Mouse (Mus musculus) megakaryocyte, adult 5-6 weeks (primary cell): ENCODE measurements at regions not wholly inside any gene's neighbourhood (a gene's known extent, or its start where the extent isn't known, plus 50 kb on each side); places are given as distances from the start of the nearest gene placed in this dataset.
A peak's percentile ranks its signal among the peaks of the same experiment; 100 is the strongest.

ENCODE experiments used
- ATAC-seq: 2 replicates; pipeline ENCODE4 v1.8.0; 2016; ENCODE audit warnings: mild to moderate bottlenecking, inconsistent platforms; ENCODE audit not compliant: poor library complexity, severe bottlenecking

DNA sequence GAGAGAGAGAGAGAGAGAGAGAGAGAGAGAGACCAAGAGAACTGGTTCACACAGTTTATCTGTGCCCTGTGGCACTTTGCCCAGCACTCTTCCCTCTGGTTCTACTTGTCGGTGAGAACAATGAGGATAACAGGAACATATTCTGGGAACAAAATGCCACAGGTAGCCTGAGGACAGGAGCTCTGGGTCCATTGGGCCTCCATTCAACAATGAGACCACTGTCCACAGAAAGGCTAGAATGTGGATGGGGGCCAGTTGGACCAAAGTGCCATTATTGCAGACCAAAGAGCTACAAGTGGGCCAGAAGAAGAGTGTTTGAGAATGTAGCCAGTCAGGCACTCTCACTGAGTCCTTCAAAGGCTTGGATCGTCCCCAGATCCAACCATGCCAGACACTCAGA is 600.2 kb upstream of the A1bg start:
- ATAC-seq, result no peak

DNA sequence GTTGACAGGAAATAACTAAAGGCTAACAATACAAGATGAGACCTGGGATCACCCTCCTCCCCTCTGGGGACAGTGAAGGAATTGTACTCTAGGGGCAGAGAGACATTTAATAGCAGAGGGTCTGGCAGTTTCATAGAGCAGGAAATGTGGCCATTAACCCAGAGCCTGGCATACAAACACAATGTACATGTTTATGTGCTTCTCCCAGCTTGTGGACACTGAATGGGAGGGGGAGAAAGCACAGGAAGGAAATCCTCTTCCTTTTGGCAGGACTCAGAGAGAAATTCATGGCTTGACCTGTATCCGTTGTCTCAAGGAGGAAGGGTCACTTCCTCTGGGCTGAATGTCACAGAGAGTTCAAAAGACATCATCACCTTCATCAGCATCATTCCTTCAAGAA is 594.5 kb upstream of the A1bg start:
- ATAC-seq, result no peak

DNA sequence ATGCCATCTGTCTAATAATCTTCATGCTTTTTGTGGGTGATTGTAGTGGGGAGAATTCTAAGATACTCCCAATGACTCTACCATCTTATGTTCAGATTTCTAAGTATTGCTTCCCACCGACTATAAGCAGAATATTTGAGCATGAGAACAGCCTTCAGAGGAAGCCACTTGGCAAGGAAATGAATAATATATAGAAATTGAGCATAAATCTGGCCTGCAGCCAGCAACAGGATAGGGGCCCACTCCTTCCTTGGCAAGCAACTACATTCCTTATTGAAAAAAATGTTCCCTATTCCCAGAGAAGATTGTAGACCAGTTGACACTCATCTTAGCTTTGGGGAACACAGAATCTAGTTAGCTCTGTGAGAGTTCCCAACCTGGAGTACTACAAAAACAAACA is 591.5 kb upstream of the A1bg start:
- no peak for ATAC-seq

DNA sequence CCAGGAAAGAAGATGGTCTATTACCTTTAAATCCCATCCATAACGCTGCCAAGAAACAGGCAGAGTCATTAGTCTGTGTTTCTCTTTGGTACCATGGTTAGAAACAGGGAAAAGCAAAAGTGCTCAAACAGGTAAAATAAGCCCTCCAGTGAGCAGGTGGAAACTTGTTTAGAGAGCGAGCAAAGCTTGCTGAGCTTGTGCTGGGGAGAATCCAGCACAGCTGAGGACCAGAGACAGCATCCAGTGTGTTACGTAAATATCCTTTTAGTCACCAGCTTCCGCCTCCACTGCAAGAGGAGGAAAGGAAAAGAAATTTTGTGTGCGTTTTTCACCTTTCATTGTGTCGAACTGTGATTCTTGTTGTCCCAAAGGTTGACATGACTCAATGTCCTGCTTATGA is 586.0 kb upstream of the A1bg start:
- ATAC-seq, result no peak

DNA sequence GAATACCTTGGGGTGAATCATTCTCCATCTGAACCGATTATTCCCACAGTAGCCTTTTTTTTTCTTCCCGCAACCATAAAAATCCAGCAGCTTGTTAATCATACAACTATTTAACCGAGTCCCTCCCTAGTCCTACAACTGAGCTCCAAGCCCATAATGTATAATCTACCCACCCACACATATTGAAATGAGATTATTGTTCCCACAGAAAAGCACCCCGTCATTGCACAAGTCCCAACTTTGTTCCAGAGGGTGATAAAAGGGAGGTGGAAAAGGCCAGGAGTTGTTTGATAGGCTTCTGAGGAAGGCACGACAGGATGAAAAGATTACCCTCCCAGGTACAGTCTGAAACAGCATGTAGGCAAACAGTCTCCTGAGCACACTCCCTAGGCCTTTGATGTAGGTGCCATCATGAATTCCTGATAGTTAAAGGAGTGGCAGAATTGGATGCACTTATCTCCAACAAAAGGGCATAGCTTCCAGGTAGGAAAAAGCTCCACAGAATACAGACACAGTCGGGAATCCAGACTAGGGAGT is 583.6 kb upstream of the A1bg start:
- no peak for ATAC-seq

DNA sequence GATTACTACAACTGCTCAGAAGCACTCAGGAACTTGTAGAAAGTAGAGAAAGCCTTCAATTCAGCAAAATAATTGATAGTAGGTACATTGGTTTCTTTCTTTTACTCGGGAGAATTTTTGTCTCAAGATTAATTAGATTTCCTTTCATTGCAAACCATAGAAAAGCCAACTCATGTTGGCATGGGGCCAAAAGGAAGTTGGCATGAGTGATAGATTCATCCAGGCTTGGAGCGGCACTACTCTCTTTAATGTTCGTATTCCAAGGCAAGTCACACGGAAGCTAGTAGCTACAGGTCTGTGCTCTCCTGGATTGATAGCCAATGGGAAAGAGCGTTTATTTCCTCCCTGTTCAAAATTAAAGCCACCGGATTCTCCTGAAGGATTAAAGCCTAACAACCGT is 580.6 kb upstream of the A1bg start:
- no peak for ATAC-seq

DNA sequence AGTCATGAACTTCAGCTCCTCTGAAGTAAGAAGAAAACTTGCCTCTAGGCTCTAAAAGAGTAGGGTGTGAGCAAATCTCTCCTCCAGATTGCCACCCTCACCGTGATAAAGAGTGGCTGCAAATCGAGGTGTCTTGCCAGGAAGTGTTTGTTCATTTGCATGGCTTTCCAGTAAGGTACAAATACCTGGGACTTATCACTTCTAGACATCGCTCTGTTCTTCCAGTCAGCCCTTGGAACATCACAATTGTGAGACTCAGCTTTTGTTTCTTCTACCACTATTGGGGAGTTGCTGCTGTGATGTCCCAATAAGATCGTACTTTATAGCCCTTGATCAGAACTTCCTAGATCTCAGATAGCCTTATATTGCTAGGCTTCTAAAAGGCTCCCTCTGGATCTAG is 566.9 kb upstream of the A1bg start:
- no peak for ATAC-seq

DNA sequence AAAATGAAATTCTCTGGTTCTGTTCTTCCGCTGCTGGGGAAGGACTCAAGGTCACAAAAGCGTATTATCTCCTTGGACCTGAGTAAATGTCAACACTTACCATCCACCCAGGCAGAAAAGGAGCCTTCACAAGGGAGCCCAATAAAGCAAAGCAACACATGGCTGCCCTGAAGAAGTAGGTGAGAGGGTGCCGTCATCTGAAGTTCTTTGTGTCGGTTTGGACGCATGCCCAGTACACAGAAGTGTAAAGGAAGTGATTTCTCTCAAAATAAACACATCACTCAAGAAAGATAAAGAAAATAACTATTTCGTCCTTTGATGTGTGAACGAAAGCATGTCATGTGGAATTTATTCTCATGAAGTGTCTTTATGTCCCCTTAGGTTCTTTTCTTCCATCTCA is 559.0 kb upstream of the A1bg start:
- no peak for ATAC-seq

DNA sequence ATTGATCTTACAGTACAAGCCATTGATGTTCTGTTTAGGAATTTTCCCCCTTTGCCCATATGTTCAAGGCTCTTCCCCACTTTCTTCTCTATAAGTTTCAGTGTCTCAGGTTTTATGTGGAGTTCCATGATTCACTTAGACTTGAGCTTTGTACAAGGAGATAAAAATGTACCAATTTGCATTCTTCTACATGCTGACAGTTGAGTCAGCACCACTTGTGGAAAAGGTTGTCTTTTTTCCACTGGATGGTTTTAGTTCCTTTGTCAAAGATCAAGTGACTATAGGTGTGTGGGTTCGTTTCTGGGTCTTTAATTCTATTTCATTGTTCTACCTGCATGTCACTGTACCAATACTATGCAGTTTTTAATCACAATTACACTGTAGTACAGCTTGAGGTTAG is 551.1 kb upstream of the A1bg start:
- ATAC-seq, result no peak

DNA sequence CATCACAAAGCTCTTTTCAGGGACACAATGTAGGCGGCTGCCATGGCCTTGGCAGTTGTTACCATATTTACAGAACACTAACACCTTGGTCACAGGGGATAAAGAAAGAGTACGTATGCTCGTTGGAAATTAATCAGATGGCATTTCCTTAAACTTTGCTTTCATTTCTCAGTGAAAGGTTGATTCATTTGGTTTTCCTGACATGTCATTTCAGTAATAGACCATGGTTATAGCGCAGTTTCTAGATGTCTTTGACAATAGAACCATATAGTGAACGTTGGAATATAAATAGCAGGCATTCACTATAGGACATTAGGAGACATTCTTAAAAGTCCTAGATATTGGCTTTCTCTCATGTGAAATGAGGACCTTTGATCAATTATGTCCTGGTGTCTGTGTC is 532.2 kb upstream of the A1bg start:
- ATAC-seq, result no peak

DNA sequence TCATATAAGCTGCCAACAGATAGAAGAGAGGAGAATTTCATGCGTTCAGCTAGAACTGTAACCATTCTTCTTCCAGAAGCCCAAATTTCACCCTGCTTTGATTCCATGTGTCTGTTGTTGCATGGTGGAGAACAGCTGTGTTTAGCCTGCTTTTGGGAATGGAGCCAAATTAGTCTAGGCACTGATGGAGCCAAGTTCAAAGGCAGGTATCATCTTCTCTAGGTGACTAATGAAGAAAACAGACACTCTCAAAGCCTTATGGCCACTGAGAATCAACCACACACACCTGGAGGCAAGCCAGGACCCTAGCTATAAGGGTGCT is 531.5 kb upstream of the A1bg start:
- no peak for ATAC-seq

DNA sequence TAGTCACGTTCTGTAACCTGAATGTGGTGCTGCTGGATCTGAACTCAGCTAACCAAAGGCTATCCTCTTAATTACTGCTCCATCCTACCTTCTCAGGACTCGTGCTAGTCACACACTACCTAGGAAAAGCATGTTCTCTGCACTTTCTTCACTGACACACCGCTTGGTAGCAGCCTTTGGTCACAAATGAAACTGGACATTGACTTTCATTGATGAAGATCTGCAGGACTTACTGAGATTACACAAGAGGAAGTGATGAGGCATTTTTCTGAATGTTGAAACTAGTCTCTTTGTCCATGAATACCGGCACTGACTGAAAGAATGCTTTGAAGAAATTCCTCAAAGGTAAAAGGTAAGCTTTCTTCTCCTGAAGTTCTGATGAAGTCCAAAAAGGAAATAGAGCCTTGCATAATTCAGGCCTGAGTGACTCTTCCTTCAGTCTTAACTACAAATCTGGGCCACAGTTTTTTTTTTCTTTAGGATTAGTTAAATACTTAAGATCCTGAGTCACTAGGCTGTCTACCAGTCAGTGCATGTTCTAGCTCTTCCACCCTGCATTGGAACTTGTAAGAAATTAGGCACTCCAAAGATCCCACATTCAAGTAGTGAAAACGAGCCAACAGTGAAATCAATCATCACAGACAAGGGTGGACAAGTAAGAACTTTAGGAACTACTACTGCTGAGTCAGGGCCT is 531.0 kb upstream of the A1bg start:
- ATAC-seq, result peak; percentile 85

DNA sequence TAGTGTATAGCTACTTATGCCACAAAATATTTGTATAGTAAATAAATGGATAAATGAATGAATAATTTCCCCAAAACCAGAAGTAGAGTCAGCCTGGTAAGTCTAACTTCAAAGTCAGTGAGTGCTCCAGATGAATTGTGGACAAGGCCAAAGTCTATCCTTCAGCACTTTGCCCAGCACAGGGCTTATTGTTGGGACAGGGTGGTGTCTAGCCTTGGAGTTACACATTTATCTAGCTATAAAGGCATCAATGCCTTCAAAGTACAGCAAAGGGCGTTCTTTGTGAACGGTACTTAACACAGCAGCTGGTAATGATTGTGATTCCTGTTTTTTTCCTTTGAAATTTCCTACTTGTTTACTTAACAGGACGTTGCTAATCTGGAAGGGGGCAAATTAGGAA is 527.4 kb upstream of the A1bg start:
- ATAC-seq, result no peak

DNA sequence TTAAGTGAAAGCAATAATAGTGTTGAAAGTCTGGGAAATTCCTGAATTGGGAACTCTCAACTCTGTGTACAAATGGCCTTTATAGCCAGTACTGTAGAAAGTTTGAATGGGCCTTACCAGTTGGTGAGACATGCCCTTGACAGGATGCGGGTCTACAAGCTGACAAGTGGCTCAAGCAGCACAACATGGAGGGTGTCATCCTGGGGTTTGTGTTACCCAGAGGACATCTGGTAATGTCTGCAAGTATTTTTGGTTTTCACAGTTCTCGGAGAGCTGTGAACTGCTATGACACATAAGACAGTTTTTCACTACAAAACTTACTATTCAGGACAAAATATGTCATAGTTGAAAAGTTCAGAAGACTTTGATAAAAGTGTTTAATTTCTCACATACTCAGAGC is 525.7 kb upstream of the A1bg start:
- no peak for ATAC-seq

DNA sequence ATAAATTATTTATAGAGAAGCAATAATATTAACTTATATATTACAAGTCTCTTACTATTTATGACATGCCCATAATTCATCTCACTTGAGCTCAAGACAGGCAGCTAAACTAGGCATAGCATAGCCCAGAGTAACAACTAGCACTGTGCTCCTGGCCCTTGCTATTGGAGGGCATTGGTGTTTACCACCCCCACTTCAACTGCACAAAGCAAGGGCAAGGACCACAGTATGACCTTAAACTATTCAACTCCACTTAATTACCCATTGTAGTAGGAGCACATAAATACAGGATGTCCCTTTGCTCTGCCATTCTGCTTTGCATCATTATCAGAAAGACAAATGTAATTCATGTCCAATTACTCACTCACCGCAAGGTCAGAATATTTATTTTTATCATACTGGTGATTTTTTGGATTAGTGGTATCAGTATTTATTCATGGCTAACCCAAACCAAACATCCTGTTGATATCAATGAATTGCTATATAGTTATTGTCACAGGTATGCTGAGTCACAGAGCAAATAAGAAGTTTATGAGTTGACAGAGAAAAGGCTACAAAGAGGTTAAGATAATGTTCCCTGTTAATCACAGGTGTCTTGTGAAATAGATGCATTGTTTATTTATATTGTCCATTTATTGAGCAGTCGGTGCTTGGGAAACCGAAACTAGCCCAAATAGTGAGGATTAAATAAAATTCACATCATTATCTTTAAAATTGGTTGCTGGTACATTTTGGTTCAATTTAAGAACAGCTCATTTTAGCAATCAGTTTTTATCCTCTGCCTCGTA is 523.4 kb upstream of the A1bg start:
- no peak for ATAC-seq

DNA sequence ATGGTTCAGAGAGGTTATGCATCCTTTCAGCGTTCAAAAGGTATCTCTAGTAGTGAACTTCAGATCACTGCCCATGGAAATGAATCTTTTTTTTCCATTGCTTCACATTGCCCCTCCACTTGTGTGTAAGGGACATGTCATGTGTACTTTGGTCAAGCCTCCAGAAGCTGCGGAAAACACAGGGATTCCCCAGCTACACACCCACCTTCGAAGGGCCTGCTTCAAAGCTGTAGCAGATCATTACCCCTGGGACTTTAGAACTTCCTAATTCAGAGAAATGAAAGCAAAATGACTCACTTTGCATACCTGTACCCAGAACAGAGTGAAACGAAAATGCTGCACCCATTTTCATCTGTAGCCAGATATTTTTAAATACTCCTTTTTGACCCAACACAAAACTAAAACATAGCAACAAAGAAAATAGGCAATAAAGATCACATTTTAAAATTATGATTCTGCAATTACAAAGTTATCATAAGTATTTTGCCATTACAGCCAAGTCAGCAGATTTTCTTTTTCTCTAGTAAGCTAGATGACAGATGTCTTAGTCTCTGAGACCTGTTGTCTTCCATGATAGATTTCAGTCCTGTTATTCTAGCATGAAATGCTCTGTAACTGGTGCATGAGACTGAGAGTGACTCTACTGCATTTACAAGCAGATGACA is 519.1 kb upstream of the A1bg start:
- ATAC-seq, result no peak

DNA sequence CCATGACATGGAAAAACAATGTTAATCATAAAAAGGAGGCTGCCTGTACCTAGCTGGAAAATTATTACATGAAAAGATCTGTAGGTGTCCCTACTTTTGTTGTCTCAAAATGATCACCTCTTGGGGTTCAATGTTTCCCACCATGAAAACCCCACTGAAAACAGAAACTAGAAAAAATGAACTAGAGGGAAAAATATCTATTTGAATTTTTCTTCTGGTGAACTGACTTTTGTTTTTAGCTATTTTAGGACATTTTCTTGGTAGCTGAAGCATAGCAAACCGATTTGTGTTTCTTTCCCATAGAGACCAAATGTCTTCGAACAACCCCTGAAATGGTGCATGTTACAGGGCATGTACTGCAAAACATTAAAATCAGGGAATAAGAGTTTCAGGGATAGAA is 518.2 kb upstream of the A1bg start:
- no peak for ATAC-seq

DNA sequence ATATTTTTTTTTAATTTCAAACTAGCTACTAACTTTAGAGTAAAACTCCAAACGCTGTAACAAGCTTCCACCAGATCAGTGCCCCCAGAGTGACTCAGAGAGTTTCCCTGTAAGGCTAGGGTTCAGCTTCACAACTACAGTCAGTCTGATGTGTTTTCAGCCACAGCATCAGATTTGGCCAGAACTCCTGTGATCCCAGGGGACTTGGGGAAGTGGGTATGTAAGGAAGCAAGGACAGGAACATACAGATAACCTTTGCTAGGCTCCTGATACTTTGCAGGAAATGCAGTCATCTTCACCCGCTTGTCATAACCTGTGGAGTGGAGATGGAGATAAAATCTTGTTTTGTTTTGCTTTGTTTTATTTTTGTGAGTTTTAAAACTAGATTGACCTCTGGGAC is 517.5 kb upstream of the A1bg start:
- ATAC-seq, result no peak

DNA sequence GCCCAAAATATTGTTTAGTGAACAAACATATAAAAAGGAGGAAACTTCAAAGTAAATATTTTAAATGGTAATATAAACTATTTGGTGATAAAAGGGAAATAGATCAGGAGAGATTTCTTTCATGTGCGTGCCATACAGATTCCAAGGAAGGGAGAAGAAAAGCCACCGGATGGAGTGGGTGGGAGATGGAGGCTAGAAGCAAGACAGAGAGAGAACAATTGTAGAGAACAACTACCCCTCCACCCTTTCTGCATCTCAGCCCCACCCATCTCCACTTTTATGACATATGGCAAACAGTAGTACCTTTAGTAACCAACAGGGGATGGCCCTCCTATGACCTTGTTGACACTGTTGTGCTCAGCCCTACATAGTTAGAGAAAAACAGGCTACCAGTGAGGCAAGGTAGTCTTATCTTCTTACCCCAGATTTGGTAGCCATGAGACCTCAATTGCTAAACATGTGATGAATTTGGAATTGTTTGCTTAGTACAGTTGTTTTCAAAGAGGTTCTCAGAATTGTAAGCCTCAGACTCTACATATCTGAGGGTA is 516.9 kb upstream of the A1bg start:
- no peak for ATAC-seq

DNA sequence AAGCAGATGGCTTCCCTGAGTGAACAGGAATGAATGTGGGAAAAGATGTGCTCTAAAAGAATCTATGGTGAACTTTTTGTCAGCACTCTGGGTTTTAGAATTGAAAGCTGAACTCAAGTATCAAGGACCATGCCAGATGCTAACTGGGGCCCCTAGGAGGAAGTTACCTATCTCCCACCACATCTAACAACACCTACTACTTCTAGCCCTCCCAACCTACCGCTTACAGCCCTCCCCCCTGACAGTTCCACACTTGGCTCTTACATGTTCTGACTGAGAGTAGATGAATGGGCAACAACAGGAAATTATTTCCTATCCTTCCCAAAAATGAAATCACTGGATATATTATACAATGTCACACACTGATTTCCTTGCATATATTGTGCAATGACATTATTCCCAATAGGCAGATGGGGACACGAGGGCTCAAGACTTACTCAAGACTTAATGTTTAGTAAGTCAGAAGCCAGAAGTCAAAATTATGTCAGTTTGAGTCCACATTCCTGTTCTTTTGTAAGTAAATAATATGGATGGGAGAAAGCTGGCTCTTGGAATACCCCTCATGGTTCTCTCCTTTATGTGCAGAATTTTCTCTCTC is 506.1 kb upstream of the A1bg start:
- ATAC-seq, result no peak

DNA sequence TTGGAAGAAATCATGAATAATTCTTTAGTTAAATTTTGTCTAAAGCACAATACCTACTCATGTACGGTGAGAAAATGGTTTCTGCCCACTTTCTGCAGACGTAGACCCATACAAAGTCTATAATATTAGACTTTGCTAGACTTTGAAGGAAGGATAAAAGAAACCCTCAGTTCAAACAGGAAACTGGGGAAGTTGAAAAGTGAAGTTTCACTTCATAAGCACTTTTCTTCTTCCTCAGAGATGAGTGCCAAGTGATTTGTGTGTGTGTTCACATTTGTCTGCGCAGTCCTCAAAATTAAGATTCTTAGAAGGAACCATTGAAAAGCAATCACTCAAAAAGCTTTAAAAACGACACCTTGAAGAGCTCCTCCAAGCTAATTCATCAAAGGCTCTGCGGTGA is 500.2 kb upstream of the A1bg start:
- ATAC-seq, result no peak
